Mouse (Mus musculus) frontal cortex, adult (tissue): ENCODE results near the gene Pax4.

ENCODE experiments used
- ATAC-seq: cut with Nextera tagmentation; 2 replicates; pipeline ENCODE4 v1.9.2; 2017; ENCODE audit warnings: mild to moderate bottlenecking, moderate library complexity, mixed read lengths; ENCODE audit not compliant: low TSS enrichment

The Pax4 gene

GRCm38 (mm10) chr6:28447937-28448336 is 1.2 kb downstream of the Pax4 start:
- peak; percentile 57 for ATAC-seq

GRCm38 (mm10) chr6:28431538-28431855 is 17.7 kb downstream of the Pax4 start:
- ATAC-seq: no peak

- ATAC-seq: no peak
Measured at GRCm38 (mm10) chr6:28430795-28431537, 18.2 kb downstream of the Pax4 start.

GRCm38 (mm10) chr6:28429870-28430269 is 19.3 kb downstream of the Pax4 start:
- no peak for ATAC-seq

GRCm38 (mm10) chr6:28428290-28428689 is 20.9 kb downstream of the Pax4 start, which contains the start of gene Gcc1:
TSS of gene Gcc1 (minus strand) at chr6:28428390.
- ATAC-seq: no peak

GRCm38 (mm10) chr6:28427096-28427839 is 21.9 kb downstream of the Pax4 start, which contains the start of gene Fscn3:
TSS of gene Fscn3 (plus strand) at chr6:28427789.
- ATAC-seq: no peak

GRCm38 (mm10) chr6:28425019-28425418 is 24.1 kb downstream of the Pax4 start:
- ATAC-seq: no peak

GRCm38 (mm10) chr6:28423767-28424695 is 25.1 kb downstream of the Pax4 start:
- peak; percentile 48 for ATAC-seq

GRCm38 (mm10) chr6:28423313-28423712 is 25.8 kb downstream of the Pax4 start, which contains the start of gene Arf5:
TSS of gene Arf5 (plus strand) at chr6:28423560.
- ATAC-seq: peak; percentile 53

GRCm38 (mm10) chr6:28422651-28423290 is 26.4 kb downstream of the Pax4 start:
- ATAC-seq: no peak

- peak; percentile 82 for ATAC-seq
Measured at GRCm38 (mm10) chr6:28421469-28422000, 27.6 kb downstream of the Pax4 start.

GRCm38 (mm10) chr6:28420865-28421264 is 28.3 kb downstream of the Pax4 start:
- no peak for ATAC-seq

- no peak for ATAC-seq
Measured at GRCm38 (mm10) chr6:28420361-28420760, 28.8 kb downstream of the Pax4 start.

GRCm38 (mm10) chr6:28419673-28420072 is 29.5 kb downstream of the Pax4 start:
- no peak for ATAC-seq

- no peak for ATAC-seq
Measured at GRCm38 (mm10) chr6:28418449-28418848, 30.7 kb downstream of the Pax4 start.

- no peak for ATAC-seq
Measured at GRCm38 (mm10) chr6:28416981-28417380, 32.2 kb downstream of the Pax4 start.

GRCm38 (mm10) chr6:28411236-28411635 is 37.9 kb downstream of the Pax4 start:
- no peak for ATAC-seq

GRCm38 (mm10) chr6:28410053-28410452 is 39.1 kb downstream of the Pax4 start:
- no peak for ATAC-seq

GRCm38 (mm10) chr6:28399791-28400190 is 49.4 kb downstream of the Pax4 start:
- ATAC-seq: no peak

- ATAC-seq: no peak
Measured at GRCm38 (mm10) chr6:28398726-28399125, 50.4 kb downstream of the Pax4 start.

GRCm38 (mm10) chr6:28397681-28398203 is 51.4 kb downstream of the Pax4 start, which contains the start of gene Zfp800:
TSS of gene Zfp800 (minus strand) at chr6:28398005.
- ATAC-seq: peak; percentile 78
